Comparison of ENCODE assay signal across 8 mouse cellular contexts in the genomic region with DNA sequence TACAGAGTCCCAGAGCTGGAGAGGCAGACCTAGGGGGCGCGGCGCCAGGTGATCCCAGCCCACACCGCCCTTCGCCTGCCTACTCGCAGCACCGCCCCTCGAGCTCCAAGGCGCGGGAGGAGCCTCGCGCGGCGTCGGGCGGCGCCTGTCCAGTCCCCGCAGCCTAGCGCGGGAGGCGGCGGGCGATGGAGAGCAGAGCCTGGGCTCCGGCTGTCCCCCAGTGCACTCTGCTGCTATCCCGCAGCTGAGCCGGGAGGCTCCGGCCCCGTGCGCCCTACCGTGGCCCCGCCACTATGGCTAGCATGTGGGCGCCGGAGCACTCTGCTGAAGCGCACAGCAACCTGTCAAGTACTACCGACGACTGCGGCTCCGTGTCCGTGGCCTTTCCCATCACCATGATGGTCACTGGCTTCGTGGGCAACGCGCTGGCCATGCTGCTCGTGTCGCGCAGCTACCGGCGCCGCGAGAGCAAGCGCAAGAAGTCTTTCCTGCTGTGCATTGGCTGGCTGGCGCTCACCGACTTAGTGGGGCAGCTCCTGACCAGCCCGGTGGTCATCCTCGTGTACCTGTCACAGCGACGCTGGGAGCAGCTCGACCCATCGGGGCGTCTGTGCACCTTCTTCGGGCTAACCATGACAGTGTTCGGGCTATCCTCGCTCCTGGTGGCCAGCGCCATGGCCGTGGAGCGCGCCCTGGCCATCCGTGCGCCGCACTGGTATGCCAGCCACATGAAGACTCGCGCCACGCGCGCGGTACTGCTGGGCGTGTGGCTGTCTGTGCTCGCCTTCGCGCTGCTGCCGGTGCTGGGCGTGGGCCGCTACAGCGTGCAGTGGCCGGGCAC. TPM values are rescaled to one million over a fixed set of nuclear protein-coding genes. Genes with fewer than 3 reads are reported as not detected.
DNase-seq lines count a peak whose midpoint lies in the region; ATAC-seq and TF ChIP-seq lines count a peak whose summit lies in the region.

Gene Ptger3 (plus strand): TSS at position 168 of the 841 bp plus-strand sequence.

- peak within 1 kb of the TSS; percentile 44 to 53 for H3K4me3 ChIP-seq in MEL (ENCODE audit: control insufficient read depth in 1 of 2, insufficient read depth in 1 of 2, low read depth in 2 of 2, low read length in 2 of 2)
- H3K4me3 ChIP-seq in embryonic facial prominence, embryonic 11.5 days (ENCODE audit: low read depth, low read length) = peak within 1 kb of the TSS; percentile 36

- no peak for TF ChIP-seq RAD21 in MEL (IDR thresholded peaks at IDR 0.05; ENCODE audit: low read depth, low read length)

- DNase-seq in 416B (ENCODE audit: low read depth) (peak; percentile 59), MEL (ENCODE audit: low read depth, low spot score) (peak; percentile 62)
- DNase-seq in embryonic facial prominence, embryonic 11.5 days (ENCODE audit: low spot score) = peak; percentile 62
- DNase-seq in heart, postnatal 4 days = peak; percentile 14
- peak; percentile 11 for DNase-seq in layer of hippocampus, adult 9-11 months
- DNase-seq in lung, postnatal 25 days (ENCODE audit: low spot score) = peak; percentile 11
- peak; percentile 46 to 73 for DNase-seq in right cerebral cortex, adult 2 months (ENCODE audit: low spot score in 2 of 2)

- TF ChIP-seq POLR2A in MEL (IDR thresholded peaks at IDR 0.05; ENCODE audit: control insufficient read depth in 1 of 2, insufficient read depth in 1 of 2, low read depth in 1 of 2, low read length in 2 of 2, poor library complexity in 1 of 2) = peak in 1 of 2 experiments; percentile 30; a peak in 1 of 4 replicates

- WGBS in embryonic facial prominence, embryonic 11.5 days = 1% methylated on average over 84 of the region's 84 CpGs

- no peak within 1 kb of the TSS for H3K27ac ChIP-seq in MEL (ENCODE audit: control insufficient read depth, low read depth, low read length)
- H3K27ac ChIP-seq in embryonic facial prominence, embryonic 11.5 days (replicated peaks; ENCODE audit: low read depth, low read length) = no peak within 1 kb of the TSS

- peak; percentile 66 for ATAC-seq in embryonic facial prominence, embryonic 11.5 days (replicated peaks; ENCODE audit: insufficient number of reproducible peaks, low FRiP score, low TSS enrichment, low read depth)
- ATAC-seq in monocyte, adult 5-6 weeks (replicated peaks; ENCODE audit: insufficient number of reproducible peaks, low FRiP score, low TSS enrichment, poor library complexity, severe bottlenecking) = no peak

- peak within 1 kb of the TSS; percentile 89 for H3K4me2 ChIP-seq in embryonic facial prominence, embryonic 11.5 days (ENCODE audit: low read depth, low read length)

- H3K79me2 ChIP-seq in MEL (ENCODE audit: control insufficient read depth, insufficient read depth, low read length, poor library complexity) = no peaks in the 10 kb centered on the region

- peaks cover 0 to 2% of the 10 kb centered on the region in 2 experiments; a peak in 2 of 4 replicates for H3K4me1 ChIP-seq in MEL (ENCODE audit: control insufficient read depth in 1 of 2, insufficient read depth in 2 of 2, low read length in 2 of 2)
- peaks cover 7% of the 10 kb centered on the region; the same call in 1 of the 2 replicates for H3K4me1 ChIP-seq in embryonic facial prominence, embryonic 11.5 days (ENCODE audit: control insufficient read depth, insufficient read depth, low read length)

- no peaks in the 10 kb centered on the region for H3K36me3 ChIP-seq in MEL (ENCODE audit: control insufficient read depth in 1 of 2, insufficient read depth in 2 of 2, low read length in 2 of 2)
- no peaks in the 10 kb centered on the region for H3K36me3 ChIP-seq in embryonic facial prominence, embryonic 11.5 days (replicated peaks; ENCODE audit: control insufficient read depth, insufficient read depth, low read depth, low read length)

- no peak for TF ChIP-seq CTCF in MEL (IDR thresholded peaks at IDR 0.05 in 2 of 3, conservative IDR thresholded peaks at IDR 0.05 in 1 of 3; ENCODE audit: control insufficient read depth in 1 of 3, insufficient read depth in 1 of 3, low read depth in 2 of 3, low read length in 3 of 3, poor library complexity in 1 of 3, severe bottlenecking in 1 of 3)

- TF ChIP-seq EP300 in MEL (IDR thresholded peaks at IDR 0.05; ENCODE audit: low read depth in 1 of 2, low read length in 2 of 2) = no peak

- H3K9ac ChIP-seq in MEL (ENCODE audit: control insufficient read depth, low read depth, low read length, poor library complexity, severe bottlenecking) = peak within 1 kb of the TSS; percentile 44
- H3K9ac ChIP-seq in embryonic facial prominence, embryonic 11.5 days (replicated peaks; ENCODE audit: low read length) = peak within 1 kb of the TSS; percentile 2

- H3K27me3 ChIP-seq in MEL (ENCODE audit: control insufficient read depth in 1 of 2, insufficient read depth in 2 of 2, low read length in 2 of 2) = peaks cover 2 to 8% of the 10 kb centered on the region in 2 experiments; a peak in 3 of 4 replicates
- H3K27me3 ChIP-seq in embryonic facial prominence, embryonic 11.5 days (ENCODE audit: control insufficient read depth, insufficient read depth, low read length) = peaks cover 26% of the 10 kb centered on the region

- H3K9me3 ChIP-seq in MEL (replicated peaks; ENCODE audit: insufficient read depth, low read length) = no peaks in the 10 kb centered on the region
- no peaks in the 10 kb centered on the region for H3K9me3 ChIP-seq in embryonic facial prominence, embryonic 11.5 days (replicated peaks; ENCODE audit: control insufficient read depth, low read length)

TF ChIP-seq in MEL, 35 proteins besides CTCF, POLR2A, EP300 and RAD21:
- no peak for TF ChIP-seq MAX (IDR thresholded peaks at IDR 0.05; ENCODE audit: low read length)
- no peak for TF ChIP-seq SIN3A (IDR thresholded peaks at IDR 0.05; ENCODE audit: low read length)
- no peak for TF ChIP-seq MYB (IDR thresholded peaks at IDR 0.05; ENCODE audit: low read depth, low read length)
- TF ChIP-seq ZNF384 (IDR thresholded peaks at IDR 0.05; ENCODE audit: low read depth, low read length) = no peak
- no peak for TF ChIP-seq CHD1 (IDR thresholded peaks at IDR 0.05; ENCODE audit: low read depth, low read length)
- TF ChIP-seq ZKSCAN1 (IDR thresholded peaks at IDR 0.05; ENCODE audit: low read depth, low read length) = no peak
- TF ChIP-seq SMC3 (IDR thresholded peaks at IDR 0.05; ENCODE audit: low read depth, low read length) = peak; percentile 15; the same call in 1 of the 2 replicates
- TF ChIP-seq TCF12 (IDR thresholded peaks at IDR 0.05; ENCODE audit: low read depth, low read length) = no peak
- 0 out of 2 replicates have a peak, but pooled peaks have one; percentile 4 for TF ChIP-seq ZC3H11A (IDR thresholded peaks at IDR 0.05; ENCODE audit: low read depth, low read length)

RNA-seq across cellular contexts. Expression of gene Ptger3, which starts in this region (rescaled TPM):
- 5.2 and 6.8 TPM in 2 replicates for total RNA-seq in MEL (2012; rRNA removed)
- 1 to 10 TPM in 1 of 2 experiments, not detected in 1; 7.0 TPM for polyA plus RNA-seq in MEL (2012; ENCODE audit: insufficient read depth in 1 of 2, insufficient read length in 2 of 2, low read depth in 1 of 2, low replicate concordance in 2 of 2, missing spikeins in 1 of 2)
- 2.0 and 2.7 TPM in 2 replicates for polyA plus RNA-seq in embryonic facial prominence, embryonic 11.5 days (2014; fragmentation: Nextera tagmentation; extraction: Ambion mirVana)
- under 1 TPM; 0.48 to 0.88 TPM for total RNA-seq in heart, postnatal 4 days (2021)
- total RNA-seq in monocyte, adult 5-6 weeks (2017) = 2.2 to 7.9 TPM (median 5.3 TPM) in 3 replicates

Comparison
In these comparisons a context has a peak if more than half of its experiments do, and no peak if none do; other contexts are left out.
1. Peak in DNase-seq in heart, postnatal 4 days; RNA of the gene not detected or under 1 TPM.
2. DNase-seq: peak in every context shown above with its lines; median percentile 62 in MEL; 62 in embryonic facial prominence, embryonic 11.5 days; 60 in right cerebral cortex, adult 2 months; 59 in 416B; 14 in heart, postnatal 4 days; 11 in layer of hippocampus, adult 9-11 months; 11 in lung, postnatal 25 days.